Mouse (Mus musculus): ENCODE results near the gene Spag9. TPM values are rescaled to one million over a fixed set of nuclear protein-coding genes. Genes with fewer than 3 reads are reported as not detected.

Spag9 gene
- total RNA-seq (2015; ENCODE audit: low replicate concordance): 28.5 and 50.7 TPM in 2 replicates
- 68.5 and 69.1 TPM in 2 replicates for total RNA-seq (2017; ENCODE audit: low replicate concordance)

GRCm38 (mm10) chr11:93995720-93996305 lies at the start of gene Spag9:
Spag9 (plus strand) TSS chr11:93996091.
- ATAC-seq (replicated peaks; ENCODE audit: low FRiP score, poor library complexity, severe bottlenecking): peak; percentile 89

GRCm38 (mm10) chr11:93948887-93949567 lies 46.9 kb upstream of the Spag9 start:
- no peak for ATAC-seq (replicated peaks; ENCODE audit: low FRiP score, poor library complexity, severe bottlenecking)

GRCm38 (mm10) chr11:93950045-93950444 lies 45.8 kb upstream of the Spag9 start:
- no peak for ATAC-seq (replicated peaks; ENCODE audit: low FRiP score, poor library complexity, severe bottlenecking)

- no peak for ATAC-seq (replicated peaks; ENCODE audit: low FRiP score, poor library complexity, severe bottlenecking)
Observed at GRCm38 (mm10) chr11:93952376-93952775, 43.5 kb upstream of the Spag9 start.

GRCm38 (mm10) chr11:93954738-93955255 lies 41.1 kb upstream of the Spag9 start:
- no peak for ATAC-seq (replicated peaks; ENCODE audit: low FRiP score, poor library complexity, severe bottlenecking)

GRCm38 (mm10) chr11:93955256-93956150 lies 40.4 kb upstream of the Spag9 start:
- peak; percentile 96 for ATAC-seq (replicated peaks; ENCODE audit: low FRiP score, poor library complexity, severe bottlenecking)

GRCm38 (mm10) chr11:93956159-93956558 lies 39.7 kb upstream of the Spag9 start, which contains the start of gene Nme2:
Nme2 (minus strand) TSS chr11:93956259.
- no peak for ATAC-seq (replicated peaks; ENCODE audit: low FRiP score, poor library complexity, severe bottlenecking)

- ATAC-seq (replicated peaks; ENCODE audit: low FRiP score, poor library complexity, severe bottlenecking): no peak
Observed at GRCm38 (mm10) chr11:93957031-93957555, 38.8 kb upstream of the Spag9 start.

- ATAC-seq (replicated peaks; ENCODE audit: low FRiP score, poor library complexity, severe bottlenecking): no peak
Observed at GRCm38 (mm10) chr11:93957746-93958145, 38.1 kb upstream of the Spag9 start.

GRCm38 (mm10) chr11:93961482-93961881 lies 34.4 kb upstream of the Spag9 start:
- no peak for ATAC-seq (replicated peaks; ENCODE audit: low FRiP score, poor library complexity, severe bottlenecking)

GRCm38 (mm10) chr11:93963013-93963412 lies 32.9 kb upstream of the Spag9 start:
- no peak for ATAC-seq (replicated peaks; ENCODE audit: low FRiP score, poor library complexity, severe bottlenecking)

GRCm38 (mm10) chr11:93965391-93965790 lies 30.5 kb upstream of the Spag9 start:
- no peak for ATAC-seq (replicated peaks; ENCODE audit: low FRiP score, poor library complexity, severe bottlenecking)

GRCm38 (mm10) chr11:93967381-93967780 lies 28.5 kb upstream of the Spag9 start:
- ATAC-seq (replicated peaks; ENCODE audit: low FRiP score, poor library complexity, severe bottlenecking): 0 out of 2 replicates have a peak, but pooled peaks have one; percentile 12

GRCm38 (mm10) chr11:93968005-93968847 lies 27.7 kb upstream of the Spag9 start, which contains the start of the genes Gm20390 and Nme1:
Gm20390 (minus strand) TSS chr11:93968293.
Nme1 (minus strand) TSS chr11:93968521.
- peak; percentile 94 for ATAC-seq (replicated peaks; ENCODE audit: low FRiP score, poor library complexity, severe bottlenecking)

GRCm38 (mm10) chr11:93968848-93969128 lies 27.1 kb upstream of the Spag9 start:
- no peak for ATAC-seq (replicated peaks; ENCODE audit: low FRiP score, poor library complexity, severe bottlenecking)

- no peak for ATAC-seq (replicated peaks; ENCODE audit: low FRiP score, poor library complexity, severe bottlenecking)
Observed at GRCm38 (mm10) chr11:93969171-93969570, 26.7 kb upstream of the Spag9 start.

- ATAC-seq (replicated peaks; ENCODE audit: low FRiP score, poor library complexity, severe bottlenecking): no peak
Observed at GRCm38 (mm10) chr11:93969799-93970198, 26.1 kb upstream of the Spag9 start.

GRCm38 (mm10) chr11:93972951-93973350 lies 22.9 kb upstream of the Spag9 start:
- ATAC-seq (replicated peaks; ENCODE audit: low FRiP score, poor library complexity, severe bottlenecking): no peak

- no peak for ATAC-seq (replicated peaks; ENCODE audit: low FRiP score, poor library complexity, severe bottlenecking)
Observed at GRCm38 (mm10) chr11:93979502-93980049, 16.3 kb upstream of the Spag9 start.

Measured in erythroid progenitor cell, adult 5-6 weeks (primary cell).